Mouse (Mus musculus) E14TG2a.4 (cell line): ENCODE measurements around the gene Glul.

Experiments
- H3K27me3 ChIP-seq: 2 replicates; pipeline ENCODE4 v1.6.1; 2014; ENCODE audit warnings: low read length, control low read depth; ENCODE audit not compliant: insufficient read depth
- H3K36me3 ChIP-seq: 2 replicates; pipeline ENCODE4 v1.6.1; 2014; ENCODE audit warnings: low read length, control low read depth; ENCODE audit not compliant: insufficient read depth
- H3K4me1 ChIP-seq: replicated peaks from 2 replicates; pipeline ENCODE4 v1.6.1; 2014; ENCODE audit warnings: low read depth, low read length, control low read depth
- H3K4me3 ChIP-seq: replicated peaks from 2 replicates; pipeline ENCODE4 v1.5.1; 2014; ENCODE audit warnings: mild to moderate bottlenecking, low read length
- H3K9me3 ChIP-seq: 2 replicates; pipeline ENCODE4 v1.6.1; 2014; ENCODE audit warnings: low read length, control low read depth
- CTCF ChIP-seq: conservative IDR thresholded peaks from 2 replicates; pipeline ENCODE4 v1.5.1; 2014; ENCODE audit warnings: low read length
- NANOG ChIP-seq: IDR thresholded peaks from 2 replicates; pipeline ENCODE4 v1.6.1; 2014; ENCODE audit warnings: borderline replicate concordance, low read length, mixed read lengths
- POU5F1 ChIP-seq: IDR thresholded peaks from 2 replicates; pipeline ENCODE4 v1.6.1; 2014; ENCODE audit warnings: low read length, borderline replicate concordance

Glul gene

DNA sequence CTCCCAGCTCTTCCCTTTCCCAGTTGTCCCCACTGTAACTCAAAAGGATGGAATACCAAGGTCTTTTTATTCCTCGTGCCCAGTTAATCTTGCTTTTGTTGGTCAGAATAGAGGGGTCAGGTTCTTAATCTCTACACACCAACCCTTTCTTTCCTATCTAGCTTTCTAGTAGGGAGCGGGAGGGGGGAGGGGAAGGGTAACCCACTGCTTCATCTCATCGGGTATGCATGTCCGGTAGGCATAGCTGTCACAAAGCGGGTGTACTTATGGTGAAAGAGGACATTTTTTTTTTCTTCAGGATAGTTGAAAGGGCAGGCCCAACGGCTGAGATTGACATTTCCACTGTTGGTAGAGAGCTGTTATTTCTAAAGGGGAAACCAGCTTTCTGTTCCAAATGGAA, 8.5 kb downstream of the Glul start:
- Histone ChIP-seq H3K4me1 (peaks cover 75% of the 10 kb centered on the region), H3K4me3 (no peak overlapping the region), H3K27me3 (no peaks in the 10 kb centered on the region), H3K36me3 (peaks cover 91% of the 10 kb centered on the region), H3K9me3 (no peaks in the 10 kb centered on the region)
- no peak for TF ChIP-seq POU5F1
- no peak for TF ChIP-seq CTCF
- TF ChIP-seq NANOG: no peak

GRCm38 (mm10) chr1:153908741-153909140, 9.0 kb downstream of the Glul start:
- H3K4me3 ChIP-seq: no peak overlapping the region
- H3K4me1 ChIP-seq: peaks cover 70% of the 10 kb centered on the region
- TF ChIP-seq POU5F1: no peak
- no peak for TF ChIP-seq CTCF
- TF ChIP-seq NANOG: no peak
- H3K27me3 ChIP-seq: no peaks in the 10 kb centered on the region
- peaks cover 85% of the 10 kb centered on the region for H3K36me3 ChIP-seq
- 0 out of 2 replicates have a peak, but pooled peaks cover under 1% of the 10 kb centered on the region for H3K9me3 ChIP-seq

GRCm38 (mm10) chr1:153909213-153909962, 9.6 kb downstream of the Glul start:
- TF ChIP-seq POU5F1 (no peak), NANOG (no peak)
- H3K27me3 ChIP-seq: no peaks in the 10 kb centered on the region

DNA sequence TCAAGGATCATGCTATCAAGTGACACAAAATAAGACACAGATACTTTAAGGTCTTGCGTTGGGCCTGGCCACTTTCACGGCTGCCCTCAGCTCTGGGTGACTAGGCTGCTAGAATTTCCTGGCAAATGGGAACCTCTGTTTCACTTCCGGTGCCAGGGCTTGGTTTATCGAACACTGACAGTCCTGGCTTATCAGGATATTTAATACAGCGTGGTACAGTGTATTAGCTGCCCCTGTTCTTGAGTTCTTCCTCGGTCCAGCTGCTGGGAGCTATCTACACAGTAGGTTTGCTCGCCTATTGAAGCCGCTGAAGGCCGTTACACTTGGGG, 10.2 kb downstream of the Glul start:
- peaks cover 58% of the 10 kb centered on the region for H3K4me1 ChIP-seq
- H3K4me3 ChIP-seq: no peak overlapping the region
- peaks cover 73% of the 10 kb centered on the region for H3K36me3 ChIP-seq
- H3K9me3 ChIP-seq: peaks cover 12% of the 10 kb centered on the region
- TF ChIP-seq NANOG: no peak
- TF ChIP-seq POU5F1: no peak
- TF ChIP-seq CTCF: no peak
- no peaks in the 10 kb centered on the region for H3K27me3 ChIP-seq

More at GRCm38 (mm10) chr1:153909213-153909962, 9.6 kb downstream of the Glul start:
- H3K36me3 ChIP-seq: peaks cover 79% of the 10 kb centered on the region
- peaks cover 64% of the 10 kb centered on the region for H3K4me1 ChIP-seq
- H3K4me3 ChIP-seq: no peak overlapping the region
- H3K9me3 ChIP-seq: peaks cover 7% of the 10 kb centered on the region

DNA sequence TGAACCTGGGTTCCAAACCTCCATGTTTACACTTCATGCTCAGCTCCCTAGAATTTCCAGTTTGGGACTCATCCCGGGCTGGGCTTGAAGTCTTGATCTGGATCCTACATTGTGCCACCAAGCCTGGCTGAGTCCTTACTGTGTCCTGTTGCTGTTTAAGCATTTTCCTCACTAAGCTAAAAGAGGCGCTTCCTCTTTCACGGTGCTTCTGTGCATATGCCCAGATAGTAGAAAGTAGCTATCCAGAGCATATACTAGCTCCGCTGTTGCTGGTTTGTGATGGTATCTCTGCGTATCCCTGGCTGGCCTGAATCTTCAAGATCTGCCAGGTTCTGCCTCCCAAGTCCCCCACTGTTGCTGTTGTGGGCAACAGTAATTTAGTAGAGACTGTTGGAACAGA, 10.7 kb downstream of the Glul start:
- H3K4me3 ChIP-seq: no peak overlapping the region
- peaks cover 54% of the 10 kb centered on the region for H3K4me1 ChIP-seq
- H3K9me3 ChIP-seq: peaks cover 13% of the 10 kb centered on the region
- TF ChIP-seq POU5F1 (no peak), NANOG (no peak), CTCF (no peak)
- no peaks in the 10 kb centered on the region for H3K27me3 ChIP-seq
- H3K36me3 ChIP-seq: peaks cover 68% of the 10 kb centered on the region

DNA sequence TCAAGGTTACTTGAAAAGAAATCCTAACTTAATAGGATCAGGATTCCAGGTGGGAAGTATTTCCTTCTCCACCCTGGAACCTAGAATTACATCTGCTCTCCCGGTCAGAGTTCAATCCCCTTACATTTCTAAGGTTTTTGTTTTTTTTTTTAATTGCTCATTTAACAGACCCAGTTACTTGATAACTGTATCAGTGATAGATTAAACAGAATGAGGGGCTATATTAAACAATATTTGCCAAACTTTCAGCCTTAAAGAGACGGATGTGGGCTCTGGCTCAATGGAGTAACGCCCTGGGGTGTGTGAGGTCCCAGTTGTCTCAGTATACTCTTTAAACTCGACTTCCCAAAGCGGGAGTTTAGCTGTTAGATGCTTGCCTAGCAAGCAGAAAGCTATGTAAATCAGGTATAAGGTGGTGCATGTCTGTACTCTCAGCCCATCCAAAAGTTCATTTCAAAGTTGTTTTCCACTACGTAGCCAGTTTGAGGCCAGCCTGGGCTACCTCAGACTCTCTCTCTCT, 11.6 kb downstream of the Glul start:
- H3K9me3 ChIP-seq: peaks cover 13% of the 10 kb centered on the region
- no peak overlapping the region for H3K4me3 ChIP-seq
- TF ChIP-seq POU5F1: no peak
- peaks cover 54% of the 10 kb centered on the region for H3K4me1 ChIP-seq
- no peaks in the 10 kb centered on the region for H3K27me3 ChIP-seq
- peaks cover 59% of the 10 kb centered on the region for H3K36me3 ChIP-seq

DNA sequence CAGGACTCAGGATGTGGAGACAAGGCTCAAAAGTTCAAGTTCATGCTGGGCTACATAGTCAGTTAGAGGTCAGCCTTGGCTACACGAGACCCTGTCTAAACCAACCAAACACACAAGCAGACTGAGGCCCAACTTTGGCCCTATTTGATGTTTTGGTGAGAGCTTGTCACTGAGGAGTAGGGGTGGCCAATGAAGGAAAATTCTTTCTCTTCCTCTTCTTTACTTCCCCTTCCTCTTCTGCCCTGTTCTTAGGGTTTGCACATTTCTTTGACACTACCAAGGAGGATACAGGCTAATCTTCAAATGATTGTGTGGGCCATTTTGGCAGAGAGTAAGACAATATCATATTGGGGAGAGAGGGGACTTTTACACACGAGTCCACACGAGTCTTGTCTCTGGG, 14.1 kb downstream of the Glul start:
- TF ChIP-seq CTCF: no peak
- no peak for TF ChIP-seq POU5F1
- no peak for TF ChIP-seq NANOG
- H3K27me3 ChIP-seq: no peaks in the 10 kb centered on the region
- peaks cover 30% of the 10 kb centered on the region for H3K4me1 ChIP-seq
- no peak overlapping the region for H3K4me3 ChIP-seq
- peaks cover 13% of the 10 kb centered on the region for H3K9me3 ChIP-seq
- peaks cover 34% of the 10 kb centered on the region for H3K36me3 ChIP-seq

- Histone ChIP-seq H3K4me3 (no peak overlapping the region), H3K4me1 (peaks cover 21% of the 10 kb centered on the region), H3K36me3 (no peaks in the 10 kb centered on the region), H3K27me3 (no peaks in the 10 kb centered on the region), H3K9me3 (peaks cover 13% of the 10 kb centered on the region)
- TF ChIP-seq CTCF (no peak), POU5F1 (no peak), NANOG (no peak)
Measured at GRCm38 (mm10) chr1:153918521-153919206, 18.9 kb downstream of the Glul start.

DNA sequence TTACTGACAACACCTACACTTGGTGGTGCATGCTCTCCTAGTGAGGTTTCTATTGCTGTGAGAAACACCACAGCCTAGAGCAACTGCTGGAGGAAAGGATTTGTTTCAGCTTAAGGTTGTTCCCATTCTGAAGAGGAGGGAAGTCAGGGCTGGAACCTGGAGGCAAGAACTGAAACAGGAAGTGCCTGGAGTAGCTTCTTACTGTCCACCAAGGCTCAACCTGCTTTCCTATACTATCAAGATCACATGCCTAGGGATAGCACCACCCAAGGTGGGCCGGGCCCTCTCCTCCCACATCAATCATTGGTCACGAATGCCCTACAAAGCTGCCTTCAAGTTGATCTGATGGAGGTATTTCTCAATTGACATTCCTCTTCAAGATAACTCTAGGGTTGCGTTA, 21.9 kb downstream of the Glul start:
- Histone ChIP-seq H3K9me3 (no peaks in the 10 kb centered on the region), H3K27me3 (no peaks in the 10 kb centered on the region), H3K4me3 (no peak overlapping the region), H3K36me3 (no peaks in the 10 kb centered on the region), H3K4me1 (peaks cover 15% of the 10 kb centered on the region)
- no peak for TF ChIP-seq NANOG
- no peak for TF ChIP-seq CTCF
- TF ChIP-seq POU5F1: no peak
